Mouse (Mus musculus) forebrain, embryonic 15.5 days (tissue): ENCODE data around the gene Pkn2. TPM values are rescaled to one million over a fixed set of nuclear protein-coding genes. Genes with fewer than 3 reads are reported as not detected.

Experiments used
- ATAC-seq: fragments of 200-750 bp; cut with Nextera tagmentation; replicated peaks from 2 replicates; pipeline ENCODE4 v1.8.0; 2017; ENCODE audit warnings: mild to moderate bottlenecking, moderate TSS enrichment, moderate library complexity
- H3K27ac ChIP-seq: fragments of 300-500 bp; sonication (generic); replicated peaks from 2 replicates; pipeline ENCODE4 v1.5.1; 2015; ENCODE audit warnings: mild to moderate bottlenecking, inconsistent platforms
- H3K27me3 ChIP-seq: fragments of 300-500 bp; sonication (generic); 2 replicates; pipeline ENCODE4 v1.6.1; 2015; ENCODE audit warnings: inconsistent platforms
- H3K36me3 ChIP-seq: fragments of 300-500 bp; sonication (generic); 2 replicates; pipeline ENCODE4 v1.6.1; 2015; ENCODE audit warnings: mild to moderate bottlenecking, inconsistent platforms
- H3K4me1 ChIP-seq: fragments of 300-500 bp; sonication (generic); 2 replicates; pipeline ENCODE4 v1.6.1; 2015; ENCODE audit warnings: inconsistent platforms
- H3K4me2 ChIP-seq: fragments of 300-500 bp; sonication (generic); replicated peaks from 2 replicates; pipeline ENCODE4 v1.6.1; 2015; ENCODE audit warnings: mild to moderate bottlenecking, inconsistent platforms
- H3K4me3 ChIP-seq: fragments of 300-500 bp; sonication (generic); 2 replicates; pipeline ENCODE4 v1.5.1; 2015; ENCODE audit warnings: mild to moderate bottlenecking, inconsistent platforms
- H3K9ac ChIP-seq: fragments of 300-500 bp; sonication (generic); replicated peaks from 2 replicates; pipeline ENCODE4 v1.6.1; 2015; ENCODE audit warnings: mild to moderate bottlenecking, inconsistent platforms
- H3K9me3 ChIP-seq: fragments of 300-500 bp; sonication (generic); 2 replicates; pipeline ENCODE4 v1.6.1; 2016; ENCODE audit warnings: inconsistent platforms
- WGBS: fragments of 180-500 bp; shearing (Covaris S2); methylation state at CpG from one replicate; pipeline ENCODE4 v1.1.7; 2015; ENCODE audit warnings: mixed read lengths; 5-methylcytosine and 5-hydroxymethylcytosine counted together
- polyA plus RNA-seq: library from polyadenylated mRNA; unstranded; fragments of >200 nt; fragmentation: Nextera tagmentation; extraction: Ambion mirVana; gene quantifications from 2 replicates; pipeline ENCODE4 v1.2.1, GENCODE M21; 2015

Gene Pkn2
- 33.3 and 34.2 TPM in 2 replicates for polyA plus RNA-seq

GRCm38 (mm10) chr3:142881872-142882623 lies at the start of gene Pkn2:
Gene Pkn2 (minus strand): TSS chr3:142882004.
- ATAC-seq = peak; percentile 99
- Histone ChIP-seq H3K4me1 (peaks cover 10% of the 10 kb centered on the region), H3K36me3 (no peaks in the 10 kb centered on the region), H3K27ac (peak within 1 kb of the TSS; percentile 97), H3K9me3 (no peaks in the 10 kb centered on the region), H3K9ac (peak within 1 kb of the TSS; percentile 82), H3K4me3 (peak within 1 kb of the TSS; percentile 91), H3K4me2 (peak within 1 kb of the TSS; percentile 57), H3K27me3 (no peaks in the 10 kb centered on the region)
- WGBS = under 1% methylated on average over 68 of the region's 84 CpGs

- Histone ChIP-seq H3K4me3 (no peak overlapping the region), H3K36me3 (no peaks in the 10 kb centered on the region), H3K27ac (no peak overlapping the region), H3K4me1 (no peaks in the 10 kb centered on the region), H3K27me3 (no peaks in the 10 kb centered on the region), H3K4me2 (no peak overlapping the region), H3K9ac (no peak overlapping the region), H3K9me3 (no peaks in the 10 kb centered on the region)
- no peak for ATAC-seq
- WGBS = 86% methylated on average over 2 of the region's 2 CpGs
These were observed 48.1 kb upstream of the Pkn2 start for GRCm38 (mm10) chr3:142929906-142930305.

- Histone ChIP-seq H3K27ac (no peak overlapping the region), H3K4me2 (no peak overlapping the region), H3K9ac (no peak overlapping the region), H3K4me3 (no peak overlapping the region), H3K4me1 (no peaks in the 10 kb centered on the region), H3K27me3 (no peaks in the 10 kb centered on the region), H3K9me3 (no peaks in the 10 kb centered on the region), H3K36me3 (no peaks in the 10 kb centered on the region)
- WGBS = 82% methylated on average over 3 of the region's 3 CpGs
- ATAC-seq = peak; percentile 13; the same call in 1 of the 2 replicates
These were observed 45.5 kb upstream of the Pkn2 start for GRCm38 (mm10) chr3:142927311-142927710.

- ATAC-seq = no peak
- Histone ChIP-seq H3K4me2 (no peak overlapping the region), H3K27me3 (no peaks in the 10 kb centered on the region), H3K4me1 (no peaks in the 10 kb centered on the region), H3K9ac (no peak overlapping the region), H3K4me3 (no peak overlapping the region), H3K27ac (no peak overlapping the region), H3K36me3 (no peaks in the 10 kb centered on the region), H3K9me3 (no peaks in the 10 kb centered on the region)
- 87% methylated on average over 2 of the region's 2 CpGs for WGBS
These were observed 43.1 kb upstream of the Pkn2 start for GRCm38 (mm10) chr3:142924831-142925348.

- Histone ChIP-seq H3K4me2 (no peak overlapping the region), H3K9ac (no peak overlapping the region), H3K36me3 (no peaks in the 10 kb centered on the region), H3K4me1 (no peaks in the 10 kb centered on the region), H3K4me3 (no peak overlapping the region), H3K27me3 (no peaks in the 10 kb centered on the region), H3K27ac (no peak overlapping the region), H3K9me3 (no peaks in the 10 kb centered on the region)
- ATAC-seq = no peak
- 68% methylated on average over 3 of the region's 3 CpGs for WGBS
These were observed 37.3 kb upstream of the Pkn2 start for GRCm38 (mm10) chr3:142919070-142919469.

- Histone ChIP-seq H3K9ac (no peak overlapping the region), H3K4me1 (no peaks in the 10 kb centered on the region), H3K4me3 (no peak overlapping the region), H3K36me3 (no peaks in the 10 kb centered on the region), H3K27ac (no peak overlapping the region), H3K27me3 (no peaks in the 10 kb centered on the region), H3K4me2 (no peak overlapping the region), H3K9me3 (no peaks in the 10 kb centered on the region)
- no peak for ATAC-seq
- WGBS = 81% methylated on average over 4 of the region's 4 CpGs
These were observed 36.1 kb upstream of the Pkn2 start for GRCm38 (mm10) chr3:142917760-142918439.

- H3K4me2 ChIP-seq = no peak overlapping the region
- H3K9me3 ChIP-seq = no peaks in the 10 kb centered on the region
- ATAC-seq = no peak
- 92% methylated on average over 4 of the region's 4 CpGs for WGBS
- no peaks in the 10 kb centered on the region for H3K36me3 ChIP-seq
- H3K27ac ChIP-seq = no peak overlapping the region
- H3K27me3 ChIP-seq = no peaks in the 10 kb centered on the region
- H3K9ac ChIP-seq = no peak overlapping the region
- no peaks in the 10 kb centered on the region for H3K4me1 ChIP-seq
- no peak overlapping the region for H3K4me3 ChIP-seq
These were observed 35.4 kb upstream of the Pkn2 start for GRCm38 (mm10) chr3:142917171-142917570.

GRCm38 (mm10) chr3:142913295-142913694 lies 31.5 kb upstream of the Pkn2 start:
- Histone ChIP-seq H3K27me3 (no peaks in the 10 kb centered on the region), H3K4me3 (no peak overlapping the region), H3K4me1 (no peaks in the 10 kb centered on the region), H3K9me3 (no peaks in the 10 kb centered on the region), H3K27ac (no peak overlapping the region), H3K4me2 (no peak overlapping the region), H3K9ac (no peak overlapping the region), H3K36me3 (no peaks in the 10 kb centered on the region)
- ATAC-seq = no peak
- WGBS = 84% methylated on average over 1 of the region's 1 CpGs

GRCm38 (mm10) chr3:142899683-142900082 lies 17.9 kb upstream of the Pkn2 start:
- Histone ChIP-seq H3K36me3 (no peaks in the 10 kb centered on the region), H3K9ac (no peak overlapping the region), H3K27me3 (no peaks in the 10 kb centered on the region), H3K4me1 (no peaks in the 10 kb centered on the region), H3K27ac (no peak overlapping the region), H3K4me3 (no peak overlapping the region), H3K9me3 (no peaks in the 10 kb centered on the region), H3K4me2 (no peak overlapping the region)
- no peak for ATAC-seq
- WGBS = 89% methylated on average over 2 of the region's 2 CpGs

GRCm38 (mm10) chr3:142898949-142899396 lies 17.2 kb upstream of the Pkn2 start:
- 82% methylated on average over 8 of the region's 8 CpGs for WGBS
- Histone ChIP-seq H3K27ac (no peak overlapping the region), H3K4me2 (no peak overlapping the region), H3K36me3 (no peaks in the 10 kb centered on the region), H3K27me3 (no peaks in the 10 kb centered on the region), H3K4me1 (no peaks in the 10 kb centered on the region), H3K9me3 (no peaks in the 10 kb centered on the region), H3K9ac (no peak overlapping the region), H3K4me3 (no peak overlapping the region)
- ATAC-seq = no peak

- no peak for ATAC-seq
- H3K4me1 ChIP-seq = no peaks in the 10 kb centered on the region
- H3K9ac ChIP-seq = no peak overlapping the region
- WGBS = 83% methylated on average over 3 of the region's 3 CpGs
- no peak overlapping the region for H3K4me3 ChIP-seq
- H3K4me2 ChIP-seq = no peak overlapping the region
- H3K27ac ChIP-seq = no peak overlapping the region
- H3K9me3 ChIP-seq = no peaks in the 10 kb centered on the region
- H3K27me3 ChIP-seq = no peaks in the 10 kb centered on the region
- no peaks in the 10 kb centered on the region for H3K36me3 ChIP-seq
These were observed 8.6 kb upstream of the Pkn2 start for GRCm38 (mm10) chr3:142890442-142890841.

GRCm38 (mm10) chr3:142886963-142887362 lies 5.2 kb upstream of the Pkn2 start:
- WGBS = 78% methylated on average over 3 of the region's 3 CpGs
- no peak for ATAC-seq
- H3K36me3 ChIP-seq = no peaks in the 10 kb centered on the region
- no peak overlapping the region for H3K9ac ChIP-seq
- no peak overlapping the region for H3K27ac ChIP-seq
- no peaks in the 10 kb centered on the region for H3K9me3 ChIP-seq
- H3K4me2 ChIP-seq = no peak overlapping the region
- H3K4me1 ChIP-seq = peaks cover 8% of the 10 kb centered on the region
- no peak overlapping the region for H3K4me3 ChIP-seq
- no peaks in the 10 kb centered on the region for H3K27me3 ChIP-seq
